Mouse (Mus musculus): Measurements from ENCODE around the gene Rilp. TPM values are rescaled to one million over a fixed set of nuclear protein-coding genes. Genes with fewer than 3 reads are reported as not detected.

Rilp gene
- polyA plus RNA-seq, 1 experiment from 2014 or later, result 5.7 TPM

- no peaks in the 10 kb centered on the region for H3K9me3 ChIP-seq (ENCODE audit: control insufficient read depth, low read length)
- no peaks in the 10 kb centered on the region for H3K27me3 ChIP-seq (ENCODE audit: control insufficient read depth, insufficient read depth, low read length)
- no peaks in the 10 kb centered on the region for H3K36me3 ChIP-seq (ENCODE audit: control insufficient read depth, insufficient read depth, low read length)
- H3K9ac ChIP-seq (ENCODE audit: low read length), result peak overlapping the region; percentile 76
- H3K4me1 ChIP-seq (ENCODE audit: control insufficient read depth in 2 of 2, insufficient read depth in 2 of 2, low read length in 2 of 2), result peaks cover 13 to 17% of the 10 kb centered on the region in 2 experiments
- ATAC-seq (ENCODE audit: insufficient number of reproducible peaks, insufficient read depth, low FRiP score, low read depth), result 0 out of 2 replicates have a peak, but pooled peaks have one; percentile 35
- WGBS, result 0% methylated on average over 10 of the region's 10 CpGs
- H3K4me2 ChIP-seq (ENCODE audit: low read length), result peak overlapping the region; percentile 100
- H3K27ac ChIP-seq (replicated peaks in 1 of 2; ENCODE audit: control insufficient read depth in 1 of 2, insufficient read depth in 1 of 2, low read depth in 2 of 2, low read length in 2 of 2), result no peak overlapping the region
- peak overlapping the region; percentile 68 to 75 for H3K4me3 ChIP-seq (ENCODE audit: control insufficient read depth in 1 of 2, insufficient read depth in 1 of 2, low read depth in 1 of 2, low read length in 2 of 2)
These were observed 20.4 kb downstream of the Rilp start for GRCm38 (mm10) chr11:75530325-75530724.

DNA sequence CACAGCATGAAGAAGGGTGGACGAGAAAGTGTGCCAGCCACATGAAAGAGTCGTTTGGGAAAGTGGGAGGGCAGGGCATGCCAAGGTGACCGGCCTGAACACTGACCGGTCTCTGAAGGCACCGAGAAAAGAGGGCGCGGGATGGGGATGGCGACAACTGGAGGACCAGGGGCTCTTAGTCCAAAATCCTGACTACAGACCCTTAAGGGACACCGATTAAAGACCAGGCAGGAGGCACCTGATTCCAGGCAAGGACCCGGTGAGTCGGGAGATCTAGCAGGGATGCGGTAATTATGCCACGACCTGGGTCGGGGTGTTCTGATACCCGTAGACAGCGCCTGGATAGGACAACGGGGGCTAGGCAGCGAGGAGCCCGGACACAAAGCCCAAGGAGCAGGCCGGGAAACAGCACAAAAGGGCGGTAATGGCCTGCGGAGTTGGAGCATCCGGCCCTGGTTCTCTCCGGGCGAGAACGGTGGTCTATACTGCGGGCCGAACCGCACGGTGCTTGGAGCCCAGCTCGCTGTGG lies 21.0 kb downstream of the Rilp start:
- Histone ChIP-seq H3K9me3 (ENCODE audit: control insufficient read depth, low read length) (no peaks in the 10 kb centered on the region), H3K27me3 (ENCODE audit: control insufficient read depth, insufficient read depth, low read length) (no peaks in the 10 kb centered on the region), H3K4me3 (ENCODE audit: control insufficient read depth in 1 of 2, insufficient read depth in 1 of 2, low read depth in 1 of 2, low read length in 2 of 2) (peak overlapping the region; percentile 68 to 75), H3K27ac (replicated peaks in 1 of 2; ENCODE audit: control insufficient read depth in 1 of 2, insufficient read depth in 1 of 2, low read depth in 2 of 2, low read length in 2 of 2) (peak overlapping the region; percentile 15 to 16; a peak in 3 of 4 replicates), H3K9ac (ENCODE audit: low read length) (peak overlapping the region; percentile 76), H3K4me1 (ENCODE audit: control insufficient read depth in 2 of 2, insufficient read depth in 2 of 2, low read length in 2 of 2) (peaks cover 14 to 20% of the 10 kb centered on the region in 2 experiments), H3K4me2 (ENCODE audit: low read length) (peak overlapping the region; percentile 100), H3K36me3 (ENCODE audit: control insufficient read depth, insufficient read depth, low read length) (no peaks in the 10 kb centered on the region)
- ATAC-seq (ENCODE audit: insufficient number of reproducible peaks, insufficient read depth, low FRiP score, low read depth), result no peak; the same call in 1 of the 2 replicates
- WGBS, result under 1% methylated on average over 31 of the region's 31 CpGs

DNA sequence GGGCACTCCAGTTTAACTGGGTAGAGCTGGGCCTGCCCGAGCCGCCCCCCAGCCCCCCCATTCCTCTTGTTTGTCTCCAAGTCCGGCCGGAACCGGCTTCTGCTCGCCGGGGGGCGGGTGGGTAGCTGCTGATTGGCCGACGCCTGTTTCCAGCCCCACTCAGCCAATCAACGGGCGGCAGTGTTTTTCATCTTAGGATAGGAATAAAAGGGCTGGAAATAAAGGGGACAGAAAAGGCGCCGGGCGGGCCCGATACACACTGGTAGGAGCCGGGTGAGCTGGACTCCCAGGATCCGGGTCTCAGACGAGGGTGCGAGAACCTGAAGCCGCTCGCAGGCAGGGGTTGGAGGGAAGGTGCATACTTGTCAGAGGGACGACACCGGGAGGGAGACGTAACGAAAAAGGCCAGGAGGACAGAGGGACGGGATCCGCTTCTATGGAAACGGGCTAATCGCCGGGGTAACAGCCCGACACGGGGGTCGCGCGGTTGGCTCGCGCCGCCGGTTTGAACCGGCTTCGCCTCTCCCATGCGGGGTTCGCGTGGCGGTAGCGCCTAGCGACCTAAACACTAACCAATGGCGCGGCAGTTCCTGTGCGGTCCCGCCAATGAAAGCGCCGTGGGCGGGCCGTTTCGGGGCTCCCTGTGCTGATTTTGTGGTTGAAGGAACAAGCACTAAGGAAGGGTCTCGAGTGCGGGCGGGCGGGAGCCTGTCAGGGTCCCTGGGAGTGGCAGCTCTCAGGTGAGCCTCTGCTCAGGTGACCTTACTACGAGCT lies 21.8 kb downstream of the Rilp start, which contains the start of gene Slc43a2:
Gene Slc43a2, plus strand, starts transcription at position 226 of the 774 bp plus-strand sequence.
- Histone ChIP-seq H3K36me3 (ENCODE audit: control insufficient read depth, insufficient read depth, low read length) (no peaks in the 10 kb centered on the region), H3K27me3 (ENCODE audit: control insufficient read depth, insufficient read depth, low read length) (no peaks in the 10 kb centered on the region), H3K4me3 (ENCODE audit: control insufficient read depth in 1 of 2, insufficient read depth in 1 of 2, low read depth in 1 of 2, low read length in 2 of 2) (peak within 1 kb of the TSS; percentile 68 to 75), H3K9ac (ENCODE audit: low read length) (peak within 1 kb of the TSS; percentile 76), H3K9me3 (ENCODE audit: control insufficient read depth, low read length) (no peaks in the 10 kb centered on the region), H3K4me1 (ENCODE audit: control insufficient read depth in 2 of 2, insufficient read depth in 2 of 2, low read length in 2 of 2) (peaks cover 14 to 20% of the 10 kb centered on the region in 2 experiments), H3K27ac (replicated peaks in 1 of 2; ENCODE audit: control insufficient read depth in 1 of 2, insufficient read depth in 1 of 2, low read depth in 2 of 2, low read length in 2 of 2) (peak within 1 kb of the TSS; percentile 58 to 75), H3K4me2 (ENCODE audit: low read length) (peak within 1 kb of the TSS; percentile 100)
- WGBS, result under 1% methylated on average over 61 of the region's 62 CpGs
- ATAC-seq (ENCODE audit: insufficient number of reproducible peaks, insufficient read depth, low FRiP score, low read depth), result peak; percentile 86

- ATAC-seq (ENCODE audit: insufficient number of reproducible peaks, insufficient read depth, low FRiP score, low read depth), result no peak
- H3K9me3 ChIP-seq (ENCODE audit: control insufficient read depth, low read length), result no peaks in the 10 kb centered on the region
- H3K4me2 ChIP-seq (ENCODE audit: low read length), result peak overlapping the region; percentile 100
- no peaks in the 10 kb centered on the region for H3K36me3 ChIP-seq (ENCODE audit: control insufficient read depth, insufficient read depth, low read length)
- peak overlapping the region; percentile 76 for H3K9ac ChIP-seq (ENCODE audit: low read length)
- no peaks in the 10 kb centered on the region for H3K27me3 ChIP-seq (ENCODE audit: control insufficient read depth, insufficient read depth, low read length)
- 17% methylated on average over 38 of the region's 38 CpGs for WGBS
- peaks cover 17 to 25% of the 10 kb centered on the region in 2 experiments for H3K4me1 ChIP-seq (ENCODE audit: control insufficient read depth in 2 of 2, insufficient read depth in 2 of 2, low read length in 2 of 2)
- H3K4me3 ChIP-seq (ENCODE audit: control insufficient read depth in 1 of 2, insufficient read depth in 1 of 2, low read depth in 1 of 2, low read length in 2 of 2), result peak overlapping the region; percentile 68 to 75
- H3K27ac ChIP-seq (replicated peaks in 1 of 2; ENCODE audit: control insufficient read depth in 1 of 2, insufficient read depth in 1 of 2, low read depth in 2 of 2, low read length in 2 of 2), result no peak overlapping the region; a peak in 1 of 4 replicates
These were observed 22.7 kb downstream of the Rilp start for GRCm38 (mm10) chr11:75532340-75533277.

- no peaks in the 10 kb centered on the region for H3K27me3 ChIP-seq (ENCODE audit: control insufficient read depth, insufficient read depth, low read length)
- H3K9ac ChIP-seq (ENCODE audit: low read length), result no peak overlapping the region
- ATAC-seq (ENCODE audit: insufficient number of reproducible peaks, insufficient read depth, low FRiP score, low read depth), result no peak
- H3K9me3 ChIP-seq (ENCODE audit: control insufficient read depth, low read length), result no peaks in the 10 kb centered on the region
- no peak overlapping the region; a peak in 1 of 4 replicates for H3K27ac ChIP-seq (replicated peaks in 1 of 2; ENCODE audit: control insufficient read depth in 1 of 2, insufficient read depth in 1 of 2, low read depth in 2 of 2, low read length in 2 of 2)
- H3K4me2 ChIP-seq (ENCODE audit: low read length), result peak overlapping the region; percentile 100; the same call in 1 of the 2 replicates
- H3K4me1 ChIP-seq (ENCODE audit: control insufficient read depth in 2 of 2, insufficient read depth in 2 of 2, low read length in 2 of 2), result peaks cover 25 to 33% of the 10 kb centered on the region in 2 experiments
- H3K4me3 ChIP-seq (ENCODE audit: control insufficient read depth in 1 of 2, insufficient read depth in 1 of 2, low read depth in 1 of 2, low read length in 2 of 2), result no peak overlapping the region
- H3K36me3 ChIP-seq (ENCODE audit: control insufficient read depth, insufficient read depth, low read length), result no peaks in the 10 kb centered on the region
- 71% methylated on average over 6 of the region's 6 CpGs for WGBS
These were observed 23.6 kb downstream of the Rilp start for GRCm38 (mm10) chr11:75533314-75534015.

DNA sequence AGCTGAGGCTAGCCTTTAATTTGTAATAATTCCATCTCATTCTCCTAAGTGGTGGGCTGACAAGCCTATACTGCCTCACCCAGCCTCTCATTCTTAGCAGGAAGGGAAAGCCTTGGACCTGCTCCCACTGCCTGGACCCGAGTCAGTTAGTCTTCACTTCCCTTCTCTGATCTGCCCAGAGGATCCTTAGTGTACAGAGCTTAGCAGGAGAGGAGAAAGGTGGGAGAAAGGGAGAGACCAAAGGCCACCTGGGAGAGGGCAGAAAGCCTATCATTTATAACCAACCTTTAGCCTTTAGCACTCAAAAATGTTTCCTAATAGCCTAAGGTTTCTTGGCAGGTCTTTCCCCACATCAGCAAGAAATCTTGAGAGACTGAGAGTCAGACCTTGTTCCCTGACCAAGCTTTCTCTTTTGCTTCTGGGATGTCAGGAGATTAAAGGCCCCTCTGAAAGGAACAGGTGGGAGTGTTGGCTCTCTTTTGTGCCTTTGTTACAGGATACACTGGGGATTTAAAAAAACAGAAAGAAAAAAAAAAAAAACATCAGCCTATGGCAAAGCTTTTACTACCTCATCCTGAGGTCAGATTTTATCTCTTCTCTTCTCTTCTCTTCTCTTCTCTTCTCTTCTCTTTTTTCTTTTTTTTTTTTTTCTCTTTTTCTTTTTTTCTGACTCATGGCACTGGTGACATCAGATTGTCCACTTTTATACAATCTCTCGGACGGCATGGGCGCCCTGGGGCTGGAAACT lies 24.6 kb downstream of the Rilp start:
- Histone ChIP-seq H3K27me3 (ENCODE audit: control insufficient read depth, insufficient read depth, low read length) (no peaks in the 10 kb centered on the region), H3K9ac (ENCODE audit: low read length) (no peak overlapping the region), H3K4me3 (ENCODE audit: control insufficient read depth in 1 of 2, insufficient read depth in 1 of 2, low read depth in 1 of 2, low read length in 2 of 2) (no peak overlapping the region), H3K4me1 (ENCODE audit: control insufficient read depth in 2 of 2, insufficient read depth in 2 of 2, low read length in 2 of 2) (peaks cover 25 to 35% of the 10 kb centered on the region in 2 experiments), H3K4me2 (ENCODE audit: low read length) (no peak overlapping the region), H3K27ac (replicated peaks in 1 of 2; ENCODE audit: control insufficient read depth in 1 of 2, insufficient read depth in 1 of 2, low read depth in 2 of 2, low read length in 2 of 2) (peak overlapping the region in 1 of 2 experiments; percentile 30; a peak in 1 of 4 replicates), H3K36me3 (ENCODE audit: control insufficient read depth, insufficient read depth, low read length) (no peaks in the 10 kb centered on the region), H3K9me3 (ENCODE audit: control insufficient read depth, low read length) (no peaks in the 10 kb centered on the region)
- ATAC-seq (ENCODE audit: insufficient number of reproducible peaks, insufficient read depth, low FRiP score, low read depth), result no peak
- WGBS, result 40% methylated on average over 4 of the region's 4 CpGs
